Mouse (Mus musculus): ENCODE measurements around the gene Olfr559.
A peak's percentile ranks its signal among the peaks of the same experiment; 100 is the strongest.

The Olfr559 gene

GRCm38 (mm10) chr7:102727391-102727790 is at the start of gene Olfr559:
Gene Olfr559, minus strand, starts transcription at chr7:102727491.
- DNase-seq, result no peak

DNA sequence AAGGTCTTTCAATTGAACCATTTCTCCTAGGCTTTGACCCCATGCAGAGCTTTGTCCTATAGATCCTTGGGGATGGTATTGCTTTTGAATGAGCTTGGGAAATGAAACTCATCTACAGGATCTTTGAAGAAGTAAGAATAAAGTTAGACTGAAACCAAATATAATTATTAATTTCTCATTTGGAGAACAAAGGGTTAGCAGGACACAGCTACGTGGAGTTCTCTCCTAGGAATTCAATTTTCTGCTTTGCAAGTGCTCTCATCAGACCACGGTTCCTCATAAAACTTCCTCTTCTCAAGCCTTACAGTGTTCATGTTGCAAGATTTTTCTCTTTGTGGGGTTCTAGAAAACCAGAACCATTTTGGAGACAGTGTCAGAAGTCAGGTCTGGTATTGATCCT is 43.6 kb upstream of the Olfr559 start, which contains the start of gene Olfr561:
Gene Olfr561, plus strand, starts transcription at position 301 of the 400 bp plus-strand sequence.
- no peak for DNase-seq

DNA sequence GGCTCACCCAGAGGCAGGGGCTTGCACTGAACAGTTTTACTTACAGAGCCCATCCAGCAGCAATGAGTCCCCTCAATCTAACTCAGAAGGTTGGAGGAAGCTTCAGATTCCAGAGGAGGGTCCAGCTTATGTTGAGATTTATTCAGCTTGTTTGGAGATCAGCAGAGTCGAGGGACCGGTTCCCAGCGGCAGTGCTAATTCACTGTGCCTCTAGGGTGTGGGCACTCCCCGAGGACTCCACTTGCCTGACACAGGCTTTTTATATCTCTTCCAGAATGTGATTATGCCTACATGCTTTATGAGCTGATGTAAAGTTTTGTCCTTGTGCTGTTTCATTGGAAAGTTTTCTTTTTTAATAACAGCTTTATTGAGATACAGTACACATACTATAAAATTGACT is 32.0 kb upstream of the Olfr559 start, which contains the start of the genes Olfr560 and Olfr78:
Gene Olfr560, minus strand, starts transcription at position 101 of the 400 bp plus-strand sequence.
Gene Olfr78, minus strand, starts transcription at position 206 of the 400 bp plus-strand sequence.
- no peak for DNase-seq

GRCm38 (mm10) chr7:102752086-102752485 is 24.8 kb upstream of the Olfr559 start:
- no peak for DNase-seq

DNA sequence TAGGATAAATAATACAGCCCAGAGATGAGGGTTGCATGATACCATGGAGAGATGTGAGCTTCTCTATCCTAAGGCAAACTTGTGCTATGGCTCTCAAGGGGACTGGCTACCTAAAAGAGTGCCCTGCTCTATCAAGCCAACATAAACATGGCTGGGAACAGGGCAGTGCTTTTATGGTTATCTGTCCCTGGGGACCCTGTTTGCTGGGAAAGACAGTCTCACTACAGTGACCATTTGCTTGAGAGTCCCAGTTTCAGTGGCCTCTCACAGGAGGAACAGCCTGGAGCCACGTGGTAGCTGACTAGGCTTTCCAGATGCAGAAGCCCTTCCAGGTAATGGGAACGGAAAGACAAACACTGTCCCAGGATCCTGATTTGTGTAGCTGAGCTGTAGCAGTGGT is 10.4 kb upstream of the Olfr559 start:
- DNase-seq, result no peak

GRCm38 (mm10) chr7:102733793-102734192 is 6.5 kb upstream of the Olfr559 start:
- no peak for DNase-seq

GRCm38 (mm10) chr7:102718970-102719369 is 8.3 kb downstream of the Olfr559 start, which contains the start of gene Olfr33:
Gene Olfr33, minus strand, starts transcription at chr7:102719070.
- no peak for DNase-seq

DNA sequence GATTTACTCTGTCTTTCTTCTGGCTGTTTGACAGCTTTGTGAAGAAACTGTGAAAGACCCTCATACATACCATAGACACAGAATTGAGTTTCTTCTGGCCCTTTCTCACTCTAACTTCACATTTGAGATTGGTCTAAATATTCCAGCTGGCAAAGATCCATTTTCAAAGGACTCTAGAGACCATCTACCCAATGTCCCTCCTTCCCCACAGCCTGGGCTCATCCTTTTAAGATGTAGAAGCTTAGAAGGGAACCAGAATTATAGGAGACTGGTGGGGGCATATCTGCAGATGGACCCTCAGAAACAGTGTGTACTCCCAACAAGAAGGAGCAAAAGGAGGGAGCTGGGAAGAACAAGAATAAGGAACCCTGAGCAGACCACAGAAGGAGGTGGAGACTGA is 25.4 kb downstream of the Olfr559 start, which contains the start of gene Olfr558:
Gene Olfr558, plus strand, starts transcription at position 301 of the 400 bp plus-strand sequence.
- no peak for DNase-seq

- no peak for DNase-seq
Measured at GRCm38 (mm10) chr7:102698461-102698860, 28.8 kb downstream of the Olfr559 start.

DNA sequence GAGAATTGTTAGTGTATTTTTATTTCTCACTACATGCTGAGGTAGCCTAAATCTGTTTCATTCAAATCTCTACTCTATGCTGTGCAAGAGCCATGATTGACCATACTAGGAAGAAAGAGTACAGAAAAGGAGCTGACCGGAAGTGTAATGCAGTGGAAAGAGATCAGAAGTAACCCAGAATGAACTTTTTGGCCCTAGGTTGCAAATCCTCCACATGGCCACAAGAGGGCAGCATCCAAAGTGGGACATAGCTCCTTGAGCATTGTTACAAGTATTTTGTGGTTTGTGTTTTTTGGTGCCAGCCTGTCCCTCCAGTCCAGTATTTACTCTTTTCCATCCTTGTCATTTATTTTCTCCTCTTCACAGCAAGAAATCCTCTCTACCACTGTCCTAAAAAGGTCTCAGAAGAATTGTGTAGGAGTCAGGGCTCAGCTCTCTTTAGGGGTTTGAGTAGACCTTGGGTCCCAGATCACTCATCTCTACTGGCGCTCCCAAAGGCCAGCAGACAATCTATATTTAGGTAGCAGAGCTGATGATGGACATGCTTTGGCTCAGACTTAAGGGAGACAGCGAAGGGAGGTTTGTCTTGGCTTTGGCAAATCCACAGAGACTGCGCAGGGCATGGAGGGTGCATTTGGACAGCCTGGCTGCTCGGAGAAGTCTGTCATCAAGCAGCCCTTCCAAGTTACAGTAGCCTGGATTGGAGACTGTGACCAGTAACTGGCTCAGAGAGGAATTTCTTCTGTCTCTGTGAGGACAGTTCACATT is 31.7 kb downstream of the Olfr559 start, which contains the start of gene Olfr557:
Gene Olfr557, plus strand, starts transcription at position 553 of the 768 bp plus-strand sequence.
- no peak for DNase-seq

GRCm38 (mm10) chr7:102686944-102687501 is 40.3 kb downstream of the Olfr559 start, which contains the start of gene Trim68:
Gene Trim68, minus strand, starts transcription at chr7:102687327.
- peak; percentile 91 for DNase-seq

DNA sequence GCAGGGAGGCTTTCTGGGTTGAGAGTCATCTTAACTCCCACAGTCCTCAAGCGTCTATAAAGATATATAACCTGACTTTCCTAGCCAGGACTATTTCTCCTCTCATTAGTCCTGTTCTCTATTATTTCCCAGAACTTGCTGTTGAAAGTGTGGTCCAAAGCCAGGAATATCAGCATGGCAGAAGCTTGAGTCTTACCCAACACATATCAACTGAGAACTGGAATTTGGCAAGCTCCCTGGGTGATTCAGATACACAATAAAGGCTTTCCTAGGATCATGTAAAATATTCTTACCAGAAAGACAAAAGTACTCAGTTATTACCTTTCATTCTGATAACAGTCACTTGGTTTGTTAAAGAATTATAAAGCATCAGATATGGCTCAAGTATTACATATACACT is 45.4 kb downstream of the Olfr559 start:
- no peak for DNase-seq

- DNase-seq, result no peak
Measured at GRCm38 (mm10) chr7:102676225-102676624, 51.1 kb downstream of the Olfr559 start.
